Mouse (Mus musculus) hindbrain, embryonic 16.5 days (tissue): ENCODE measurements around the gene Scmh1. TPM values are rescaled to one million over a fixed set of nuclear protein-coding genes. Genes with fewer than 3 reads are reported as not detected.

ENCODE experiments used
- ATAC-seq: fragments of 200-750 bp; cut with Nextera tagmentation; 2 replicates; pipeline ENCODE4 v1.8.0; 2017; ENCODE audit warnings: moderate TSS enrichment, moderate library complexity
- H3K27ac ChIP-seq: fragments of 300-500 bp; sonication (generic); 2 replicates; pipeline ENCODE4 v1.5.1; 2014; ENCODE audit warnings: low read depth, mild to moderate bottlenecking, control low read depth, low read length, moderate library complexity
- H3K27me3 ChIP-seq: fragments of 300-500 bp; sonication (generic); replicated peaks from 2 replicates; pipeline ENCODE4 v1.6.1; 2014; ENCODE audit warnings: low read length; ENCODE audit not compliant: control insufficient read depth, insufficient read depth
- H3K36me3 ChIP-seq: fragments of 300-500 bp; sonication (generic); 2 replicates; pipeline ENCODE4 v1.6.1; 2014; ENCODE audit warnings: mild to moderate bottlenecking, low read length, moderate library complexity, mixed read lengths; ENCODE audit not compliant: control insufficient read depth, insufficient read depth
- H3K4me1 ChIP-seq: fragments of 300-500 bp; sonication (generic); 2 replicates; pipeline ENCODE4 v1.6.1; 2014; ENCODE audit warnings: low read depth, low read length; ENCODE audit not compliant: control insufficient read depth, insufficient read depth
- H3K4me2 ChIP-seq: fragments of 300-500 bp; sonication (generic); 2 replicates; pipeline ENCODE4 v1.6.1; 2014; ENCODE audit warnings: mild to moderate bottlenecking, low read length, control low read depth, moderate library complexity
- H3K4me3 ChIP-seq: fragments of 300-500 bp; sonication (generic); 2 replicates; pipeline ENCODE4 v1.5.1; 2014; ENCODE audit warnings: mild to moderate bottlenecking, low read length, control low read depth, moderate library complexity
- H3K9ac ChIP-seq: fragments of 300-500 bp; sonication (generic); 2 replicates; pipeline ENCODE4 v1.6.1; 2014; ENCODE audit warnings: low read depth, mild to moderate bottlenecking, control low read depth, low read length, moderate library complexity
- H3K9me3 ChIP-seq: fragments of 300-500 bp; sonication (generic); 2 replicates; pipeline ENCODE4 v1.6.1; 2014; ENCODE audit warnings: mild to moderate bottlenecking, low read length, moderate library complexity; ENCODE audit not compliant: control insufficient read depth
- WGBS: fragments of 180-500 bp; shearing (Covaris S2); extraction: QIAGEN DNeasy Blood & Tissue Kit; methylation state at CpG from one replicate; pipeline ENCODE4 v1.1.7; 2014; 5-methylcytosine and 5-hydroxymethylcytosine counted together
- polyA plus RNA-seq: library from polyadenylated mRNA; unstranded; fragments of >200 nt; fragmentation: Nextera tagmentation; extraction: Ambion mirVana; gene quantifications from 2 replicates; pipeline ENCODE4 v1.2.1, GENCODE M21; 2015

Scmh1 gene
- polyA plus RNA-seq, 1 experiment from 2014 or later, result 74.5 TPM

DNA sequence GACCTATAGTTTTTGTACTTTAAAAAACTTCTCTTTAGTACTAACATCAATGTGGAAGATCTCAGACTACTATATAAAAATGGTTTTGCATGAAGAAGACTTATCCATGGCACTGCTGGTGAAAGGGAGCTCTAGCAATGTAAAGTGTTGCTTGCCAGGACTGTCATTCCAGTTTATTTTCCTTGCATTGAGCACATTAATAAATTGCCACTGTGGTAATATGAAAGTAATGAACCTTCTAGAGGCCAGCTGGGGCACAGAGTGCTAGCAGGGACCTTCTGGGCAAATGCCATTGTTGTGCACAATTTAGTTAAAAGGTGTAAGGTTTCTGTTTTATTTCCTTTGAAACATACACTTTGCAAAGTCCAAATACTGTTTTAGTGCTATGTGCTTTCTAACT, 25.5 kb downstream of the Scmh1 start:
- H3K27me3 ChIP-seq, result no peaks in the 10 kb centered on the region
- no peak overlapping the region for H3K4me3 ChIP-seq
- no peaks in the 10 kb centered on the region for H3K9me3 ChIP-seq
- ATAC-seq, result no peak
- no peak overlapping the region for H3K4me2 ChIP-seq
- no peaks in the 10 kb centered on the region for H3K36me3 ChIP-seq
- no peaks in the 10 kb centered on the region for H3K4me1 ChIP-seq
- no peak overlapping the region for H3K27ac ChIP-seq
- no peak overlapping the region for H3K9ac ChIP-seq

DNA sequence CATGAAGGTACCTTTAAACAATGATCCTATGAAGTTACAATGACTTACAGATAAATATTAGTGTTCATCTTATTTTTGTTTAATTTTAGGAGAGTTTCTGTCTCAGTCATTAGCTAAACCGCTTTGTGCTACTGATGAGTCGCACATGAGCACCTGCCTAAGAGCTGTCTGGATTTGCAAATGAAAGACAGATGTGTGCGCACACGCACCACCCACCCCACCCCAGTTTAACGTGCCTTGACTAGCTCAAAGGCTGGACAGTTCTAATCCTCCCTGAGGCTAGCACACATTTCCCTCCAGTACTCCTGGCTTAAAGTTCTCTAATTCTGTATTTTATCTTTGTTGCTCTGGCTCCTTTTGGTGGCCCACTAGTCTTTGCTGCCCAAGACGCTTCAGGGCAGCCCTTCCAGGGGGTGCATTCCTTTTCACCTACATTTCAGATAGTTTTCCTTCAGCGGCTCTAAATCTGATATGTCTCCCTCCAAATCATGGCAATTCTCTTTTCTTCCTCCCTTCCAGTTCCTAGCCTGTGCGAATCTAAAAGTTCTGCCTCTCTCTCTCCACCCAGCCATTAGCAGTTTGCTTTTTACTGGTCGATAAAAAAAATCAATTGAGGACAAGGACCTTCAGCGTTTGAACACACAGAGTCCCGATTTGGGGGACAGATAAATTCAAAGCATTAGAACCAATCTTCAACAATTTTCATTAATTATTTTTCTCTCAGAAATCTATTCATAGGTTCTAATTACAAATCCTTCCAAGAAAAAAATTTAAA, 27.7 kb downstream of the Scmh1 start:
- WGBS, result 68% methylated on average over 11 of the region's 11 CpGs
- Histone ChIP-seq H3K27ac (no peak overlapping the region), H3K4me1 (no peaks in the 10 kb centered on the region), H3K9ac (no peak overlapping the region), H3K4me2 (no peak overlapping the region), H3K27me3 (no peaks in the 10 kb centered on the region), H3K36me3 (no peaks in the 10 kb centered on the region), H3K9me3 (no peaks in the 10 kb centered on the region), H3K4me3 (no peak overlapping the region)
- no peak for ATAC-seq

- Histone ChIP-seq H3K4me1 (no peaks in the 10 kb centered on the region), H3K27ac (no peak overlapping the region), H3K27me3 (no peaks in the 10 kb centered on the region), H3K9me3 (no peaks in the 10 kb centered on the region), H3K9ac (no peak overlapping the region), H3K4me3 (no peak overlapping the region), H3K36me3 (no peaks in the 10 kb centered on the region), H3K4me2 (no peak overlapping the region)
- WGBS, result 74% methylated on average over 4 of the region's 4 CpGs
- ATAC-seq, result no peak
These were observed 56.7 kb downstream of the Scmh1 start for GRCm38 (mm10) chr4:120461741-120462140.

- H3K27ac ChIP-seq, result no peak overlapping the region
- H3K27me3 ChIP-seq, result no peaks in the 10 kb centered on the region
- H3K36me3 ChIP-seq, result peaks cover 6% of the 10 kb centered on the region
- no peak overlapping the region for H3K4me2 ChIP-seq
- WGBS, result 98% methylated on average over 2 of the region's 2 CpGs
- no peak for ATAC-seq
- no peak overlapping the region for H3K4me3 ChIP-seq
- H3K9me3 ChIP-seq, result no peaks in the 10 kb centered on the region
- H3K4me1 ChIP-seq, result no peaks in the 10 kb centered on the region
- no peak overlapping the region for H3K9ac ChIP-seq
These were observed 67.9 kb downstream of the Scmh1 start for GRCm38 (mm10) chr4:120472946-120473345.

GRCm38 (mm10) chr4:120487707-120488106, 82.6 kb downstream of the Scmh1 start:
- Histone ChIP-seq H3K4me1 (no peaks in the 10 kb centered on the region), H3K27ac (no peak overlapping the region), H3K36me3 (peaks cover 12% of the 10 kb centered on the region), H3K9me3 (no peaks in the 10 kb centered on the region), H3K27me3 (no peaks in the 10 kb centered on the region), H3K4me3 (no peak overlapping the region), H3K9ac (no peak overlapping the region), H3K4me2 (no peak overlapping the region)
- no peak for ATAC-seq
- WGBS, result 41% methylated on average over 1 of the region's 1 CpGs

- Histone ChIP-seq H3K27me3 (no peaks in the 10 kb centered on the region), H3K36me3 (peaks cover 22% of the 10 kb centered on the region), H3K4me2 (no peak overlapping the region), H3K4me3 (no peak overlapping the region), H3K9me3 (0 out of 2 replicates have a peak, but pooled peaks cover 3% of the 10 kb centered on the region), H3K9ac (no peak overlapping the region), H3K27ac (no peak overlapping the region), H3K4me1 (no peaks in the 10 kb centered on the region)
- no peak for ATAC-seq
- 88% methylated on average over 1 of the region's 1 CpGs for WGBS
These were observed 101.9 kb downstream of the Scmh1 start for GRCm38 (mm10) chr4:120506955-120507354.

DNA sequence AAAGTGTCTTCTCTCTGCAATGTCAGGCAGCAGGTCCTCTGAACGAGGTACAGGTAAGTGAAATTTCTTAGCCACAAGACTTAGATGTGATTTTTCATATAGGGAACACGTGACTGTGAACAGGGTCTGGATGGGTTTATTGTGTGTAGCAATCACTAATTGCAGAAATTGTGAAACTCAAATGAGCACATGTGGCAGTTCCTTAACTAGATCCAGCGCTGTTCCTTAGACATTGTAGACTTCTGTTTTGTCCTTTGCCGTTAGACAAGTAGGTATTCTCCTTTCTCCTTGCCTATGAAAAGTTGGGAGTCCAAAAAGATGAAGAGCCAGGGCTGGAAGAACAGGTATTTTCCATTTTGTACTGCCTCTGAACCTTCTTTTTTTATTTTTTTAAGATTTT, 106.1 kb downstream of the Scmh1 start:
- Histone ChIP-seq H3K9me3 (0 out of 2 replicates have a peak, but pooled peaks cover 3% of the 10 kb centered on the region), H3K9ac (no peak overlapping the region), H3K27me3 (no peaks in the 10 kb centered on the region), H3K27ac (no peak overlapping the region), H3K4me1 (no peaks in the 10 kb centered on the region), H3K4me2 (no peak overlapping the region), H3K36me3 (peaks cover 21% of the 10 kb centered on the region), H3K4me3 (no peak overlapping the region)
- 97% methylated on average over 4 of the region's 4 CpGs for WGBS
- no peak for ATAC-seq

- no peak for ATAC-seq
- no peak overlapping the region for H3K9ac ChIP-seq
- H3K4me1 ChIP-seq, result no peaks in the 10 kb centered on the region
- peaks cover 24% of the 10 kb centered on the region for H3K36me3 ChIP-seq
- H3K4me2 ChIP-seq, result no peak overlapping the region
- WGBS, result 97% methylated on average over 2 of the region's 2 CpGs
- no peak overlapping the region for H3K4me3 ChIP-seq
- no peaks in the 10 kb centered on the region for H3K27me3 ChIP-seq
- H3K9me3 ChIP-seq, result 0 out of 2 replicates have a peak, but pooled peaks cover 2% of the 10 kb centered on the region
- H3K27ac ChIP-seq, result no peak overlapping the region
These were observed 109.3 kb downstream of the Scmh1 start for GRCm38 (mm10) chr4:120514366-120514765.

DNA sequence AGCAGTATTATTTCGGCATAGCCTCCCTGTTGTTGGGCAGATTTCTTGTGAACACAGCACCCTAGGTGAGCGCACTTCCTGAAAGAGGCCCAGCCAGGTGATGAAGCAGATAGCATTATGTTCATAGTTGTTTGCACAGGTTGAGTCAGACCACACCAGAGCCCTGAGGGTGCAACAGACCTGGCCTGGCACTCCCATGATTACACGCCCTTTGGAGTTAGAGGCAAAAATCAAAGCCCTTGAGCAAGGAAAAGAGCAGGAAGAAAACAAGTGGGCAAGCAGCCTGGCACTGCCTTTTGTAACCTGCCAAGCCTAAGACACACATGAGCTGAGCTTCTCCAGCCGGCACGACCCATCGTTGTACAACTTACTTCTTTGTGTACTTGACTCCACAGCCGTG, 111.4 kb downstream of the Scmh1 start:
- Histone ChIP-seq H3K27me3 (no peaks in the 10 kb centered on the region), H3K27ac (no peak overlapping the region), H3K9me3 (no peaks in the 10 kb centered on the region), H3K36me3 (peaks cover 17% of the 10 kb centered on the region; the same call in 1 of the 2 replicates), H3K4me3 (no peak overlapping the region), H3K4me1 (no peaks in the 10 kb centered on the region), H3K4me2 (no peak overlapping the region), H3K9ac (no peak overlapping the region)
- 98% methylated on average over 7 of the region's 7 CpGs for WGBS
- ATAC-seq, result no peak
